Mouse (Mus musculus) embryonic facial prominence, embryonic 15.5 days (tissue): ENCODE results near the gene Eif2d. TPM values are rescaled to one million over a fixed set of nuclear protein-coding genes. Genes with fewer than 3 reads are reported as not detected.
A peak's percentile ranks its signal among the peaks of the same experiment; 100 is the strongest.

Experiments
- ATAC-seq: fragments of 200-750 bp; cut with Nextera tagmentation; 2 replicates; pipeline ENCODE4 v1.8.0; 2017; ENCODE audit warnings: low read depth, moderate TSS enrichment; ENCODE audit not compliant: insufficient number of reproducible peaks, low FRiP score, low TSS enrichment
- H3K27ac ChIP-seq: fragments of 300-500 bp; sonication (generic); replicated peaks from 2 replicates; pipeline ENCODE4 v1.5.1; 2015; ENCODE audit warnings: mild to moderate bottlenecking, inconsistent platforms
- H3K27me3 ChIP-seq: fragments of 300-500 bp; sonication (generic); 2 replicates; pipeline ENCODE4 v1.6.1; 2015; ENCODE audit warnings: inconsistent platforms
- H3K36me3 ChIP-seq: fragments of 300-500 bp; sonication (generic); 2 replicates; pipeline ENCODE4 v1.6.1; 2015; ENCODE audit warnings: mild to moderate bottlenecking, inconsistent platforms
- H3K4me1 ChIP-seq: fragments of 300-500 bp; sonication (generic); 2 replicates; pipeline ENCODE4 v1.6.1; 2015; ENCODE audit warnings: inconsistent platforms
- H3K4me2 ChIP-seq: fragments of 300-500 bp; sonication (generic); replicated peaks from 2 replicates; pipeline ENCODE4 v1.6.1; 2015; ENCODE audit warnings: mild to moderate bottlenecking, inconsistent platforms
- H3K4me3 ChIP-seq: fragments of 300-500 bp; sonication (generic); replicated peaks from 2 replicates; pipeline ENCODE4 v1.5.1; 2015; ENCODE audit warnings: mild to moderate bottlenecking, inconsistent platforms
- H3K9ac ChIP-seq: fragments of 300-500 bp; sonication (generic); 2 replicates; pipeline ENCODE4 v1.6.1; 2015; ENCODE audit warnings: inconsistent platforms
- H3K9me3 ChIP-seq: fragments of 300-500 bp; sonication (generic); replicated peaks from 2 replicates; pipeline ENCODE4 v1.6.1; 2016; ENCODE audit warnings: inconsistent platforms
- WGBS: fragments of 180-500 bp; shearing (Covaris S2); methylation state at CpG from one replicate; pipeline ENCODE4 v1.1.7; 2015; 5-methylcytosine and 5-hydroxymethylcytosine counted together
- polyA plus RNA-seq: library from polyadenylated mRNA; unstranded; fragments of >200 nt; fragmentation: Nextera tagmentation; extraction: Ambion mirVana; gene quantifications from 2 replicates; pipeline ENCODE4 v1.2.1, GENCODE M21; 2015

The Eif2d gene
- polyA plus RNA-seq, 1 experiment from 2014 or later, result 66.0 TPM

GRCm38 (mm10) chr1:131223345-131223744 is 70.4 kb downstream of the Eif2d start:
- Histone ChIP-seq H3K27ac (no peak overlapping the region), H3K4me2 (no peak overlapping the region), H3K27me3 (no peaks in the 10 kb centered on the region), H3K36me3 (no peaks in the 10 kb centered on the region), H3K4me3 (no peak overlapping the region), H3K9ac (no peak overlapping the region), H3K4me1 (no peaks in the 10 kb centered on the region), H3K9me3 (no peaks in the 10 kb centered on the region)
- ATAC-seq, result no peak
- WGBS, result 91% methylated on average over 2 of the region's 2 CpGs

GRCm38 (mm10) chr1:131224848-131225471 is 72.0 kb downstream of the Eif2d start:
- Histone ChIP-seq H3K9ac (no peak overlapping the region), H3K4me2 (no peak overlapping the region), H3K4me3 (no peak overlapping the region), H3K4me1 (no peaks in the 10 kb centered on the region), H3K27me3 (no peaks in the 10 kb centered on the region), H3K27ac (no peak overlapping the region), H3K9me3 (no peaks in the 10 kb centered on the region), H3K36me3 (no peaks in the 10 kb centered on the region)
- no peak for ATAC-seq
- WGBS, result 61% methylated on average over 12 of the region's 12 CpGs

GRCm38 (mm10) chr1:131228225-131228624 is 75.2 kb downstream of the Eif2d start:
- Histone ChIP-seq H3K27ac (no peak overlapping the region), H3K9me3 (no peaks in the 10 kb centered on the region), H3K36me3 (no peaks in the 10 kb centered on the region), H3K27me3 (no peaks in the 10 kb centered on the region), H3K4me3 (no peak overlapping the region), H3K4me1 (no peaks in the 10 kb centered on the region), H3K4me2 (no peak overlapping the region), H3K9ac (no peak overlapping the region)
- WGBS, result 39% methylated on average over 7 of the region's 7 CpGs
- no peak for ATAC-seq

GRCm38 (mm10) chr1:131228659-131229058 is 75.7 kb downstream of the Eif2d start:
- WGBS, result 60% methylated on average over 5 of the region's 5 CpGs
- no peaks in the 10 kb centered on the region for H3K27me3 ChIP-seq
- H3K9ac ChIP-seq, result no peak overlapping the region
- no peak overlapping the region for H3K4me2 ChIP-seq
- H3K4me1 ChIP-seq, result no peaks in the 10 kb centered on the region
- no peak for ATAC-seq
- no peaks in the 10 kb centered on the region for H3K36me3 ChIP-seq
- H3K27ac ChIP-seq, result no peak overlapping the region
- H3K4me3 ChIP-seq, result no peak overlapping the region
- H3K9me3 ChIP-seq, result no peaks in the 10 kb centered on the region

GRCm38 (mm10) chr1:131233527-131233926 is 80.5 kb downstream of the Eif2d start:
- Histone ChIP-seq H3K9ac (no peak overlapping the region), H3K27ac (no peak overlapping the region), H3K36me3 (no peaks in the 10 kb centered on the region), H3K9me3 (no peaks in the 10 kb centered on the region), H3K4me3 (no peak overlapping the region), H3K4me2 (no peak overlapping the region), H3K27me3 (no peaks in the 10 kb centered on the region), H3K4me1 (peaks cover 17% of the 10 kb centered on the region; the same call in 1 of the 2 replicates)
- 64% methylated on average over 12 of the region's 12 CpGs for WGBS
- ATAC-seq, result no peak

GRCm38 (mm10) chr1:131236077-131236476 is 83.1 kb downstream of the Eif2d start:
- no peaks in the 10 kb centered on the region for H3K9me3 ChIP-seq
- ATAC-seq, result no peak
- no peaks in the 10 kb centered on the region for H3K27me3 ChIP-seq
- no peak overlapping the region for H3K4me3 ChIP-seq
- WGBS, result 22% methylated on average over 7 of the region's 7 CpGs
- H3K4me2 ChIP-seq, result no peak overlapping the region
- no peaks in the 10 kb centered on the region for H3K36me3 ChIP-seq
- H3K4me1 ChIP-seq, result peaks cover 27% of the 10 kb centered on the region
- no peak overlapping the region for H3K9ac ChIP-seq
- peak overlapping the region; percentile 18; the same call in 1 of the 2 replicates for H3K27ac ChIP-seq

Other genes starting within 250 kb of the Eif2d start
- not detected in 2 replicates for gene Il20, start 241.7 kb upstream of the Eif2d start, polyA plus RNA-seq
- gene Il19, start 213.1 kb upstream of the Eif2d start, polyA plus RNA-seq, result not detected in 2 replicates
- gene Il10, start 133.3 kb upstream of the Eif2d start, polyA plus RNA-seq, result not detected in 2 replicates
- gene Mapkapk2, start 55.4 kb upstream of the Eif2d start, polyA plus RNA-seq, result 42.8 and 44.4 TPM in 2 replicates
- 4.6 and 7.1 TPM in 2 replicates for gene Dyrk3, start 14.8 kb upstream of the Eif2d start, polyA plus RNA-seq
- gene Rassf5, start 92.1 kb downstream of the Eif2d start, polyA plus RNA-seq, result 4.6 and 4.8 TPM in 2 replicates
- 5.1 and 7.7 TPM in 2 replicates for gene Ikbke, start 126.4 kb downstream of the Eif2d start, polyA plus RNA-seq